Mouse (Mus musculus) lung, postnatal 25 days (tissue): ENCODE data around the gene Lrrc9.
A peak's percentile ranks its signal among the peaks of the same experiment; 100 is the strongest.

Experiments used
- DNase-seq: peaks from one replicate; pipeline ENCODE4 v3.0.0; 2022; ENCODE audit warnings: low spot score

Lrrc9 gene

GRCm38 (mm10) chr12:72441839-72442576 lies at the start of gene Lrrc9:
Lrrc9 (plus strand) TSS chr12:72441866.
- DNase-seq = peak; percentile 23

- no peak for DNase-seq
These were observed 48.4 kb upstream of the Lrrc9 start for GRCm38 (mm10) chr12:72393046-72393805.

GRCm38 (mm10) chr12:72405031-72405430 lies 36.6 kb upstream of the Lrrc9 start:
- DNase-seq = no peak

GRCm38 (mm10) chr12:72407146-72407545 lies 34.5 kb upstream of the Lrrc9 start:
- DNase-seq = no peak

GRCm38 (mm10) chr12:72407721-72408110 lies 34.0 kb upstream of the Lrrc9 start:
- DNase-seq = no peak

- peak; percentile 16 for DNase-seq
These were observed 33.4 kb upstream of the Lrrc9 start for GRCm38 (mm10) chr12:72408111-72408891.

GRCm38 (mm10) chr12:72408954-72409353 lies 32.7 kb upstream of the Lrrc9 start, which contains the start of gene Rtn1:
Rtn1 (minus strand) TSS chr12:72409054.
- no peak for DNase-seq

- no peak for DNase-seq
These were observed 23.9 kb upstream of the Lrrc9 start for GRCm38 (mm10) chr12:72417762-72418161.

- no peak for DNase-seq
These were observed 19.0 kb upstream of the Lrrc9 start for GRCm38 (mm10) chr12:72422681-72423080.

- DNase-seq = peak; percentile 47
These were observed 13.9 kb upstream of the Lrrc9 start for GRCm38 (mm10) chr12:72427722-72428126.

GRCm38 (mm10) chr12:72432209-72432608 lies 9.5 kb upstream of the Lrrc9 start:
- DNase-seq = no peak

GRCm38 (mm10) chr12:72433241-72433865 lies 8.3 kb upstream of the Lrrc9 start:
- DNase-seq = peak; percentile 33

GRCm38 (mm10) chr12:72437676-72438341 lies 3.9 kb upstream of the Lrrc9 start:
- DNase-seq = no peak

GRCm38 (mm10) chr12:72438961-72439480 lies 2.6 kb upstream of the Lrrc9 start:
- DNase-seq = no peak

- no peak for DNase-seq
These were observed 12.3 kb downstream of the Lrrc9 start for GRCm38 (mm10) chr12:72453941-72454340.

GRCm38 (mm10) chr12:72461191-72461893 lies 19.7 kb downstream of the Lrrc9 start:
- no peak for DNase-seq

- DNase-seq = peak; percentile 61
These were observed 20.3 kb downstream of the Lrrc9 start for GRCm38 (mm10) chr12:72461894-72462530.

GRCm38 (mm10) chr12:72465826-72466501 lies 24.3 kb downstream of the Lrrc9 start:
- DNase-seq = no peak

GRCm38 (mm10) chr12:72467269-72467668 lies 25.6 kb downstream of the Lrrc9 start:
- no peak for DNase-seq
